Mouse (Mus musculus): ENCODE data around the gene Tnrc6a. TPM values are rescaled to one million over a fixed set of nuclear protein-coding genes. Genes with fewer than 3 reads are reported as not detected.

Gene Tnrc6a
- total and polyA plus RNA-seq, 3 experiments, result 15.3 to 34.5 TPM; not detected in 1

DNA sequence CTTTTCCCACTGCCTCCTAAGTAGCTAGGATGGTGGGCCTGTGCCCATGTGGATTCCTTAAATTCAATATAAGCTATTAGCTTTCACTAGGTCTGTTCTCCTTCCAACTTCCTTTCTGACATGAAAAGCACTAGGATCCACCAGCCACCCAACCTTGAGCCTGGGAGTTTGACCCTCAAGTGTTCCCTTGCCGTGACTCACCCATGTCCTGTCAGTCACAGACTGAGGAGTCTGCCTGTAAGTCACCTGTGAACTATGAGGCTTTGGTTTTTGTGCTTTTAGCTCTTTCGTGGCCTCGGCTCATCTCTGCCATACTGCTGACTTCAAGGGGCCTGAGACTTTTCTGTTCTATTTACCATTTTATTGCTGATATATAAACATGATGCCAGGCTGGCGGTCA is 34.8 kb upstream of the Tnrc6a start:
- TF ChIP-seq ZNF384 (IDR thresholded peaks at IDR 0.05; ENCODE audit: low read depth, low read length) (no peak), ELF1 (IDR thresholded peaks at IDR 0.05; ENCODE audit: low read depth, low read length) (no peak), SMC3 (IDR thresholded peaks at IDR 0.05; ENCODE audit: low read depth, low read length) (no peak), RCOR1 (IDR thresholded peaks at IDR 0.05; ENCODE audit: low read depth, low read length) (no peak), KAT2A (conservative IDR thresholded peaks at IDR 0.05; ENCODE audit: low read depth, low read length) (no peak), RAD21 (IDR thresholded peaks at IDR 0.05; ENCODE audit: low read depth, low read length) (no peak), TCF12 (IDR thresholded peaks at IDR 0.05; ENCODE audit: low read depth, low read length) (no peak), MYC (IDR thresholded peaks at IDR 0.05; ENCODE audit: low read depth, low read length) (no peak)
- DNase-seq (ENCODE audit: low read depth, low spot score), result no peak
- H3K4me3 ChIP-seq (ENCODE audit: control insufficient read depth in 1 of 2, insufficient read depth in 1 of 2, low read depth in 2 of 2, low read length in 2 of 2), result no peak overlapping the region
- H3K27me3 ChIP-seq (ENCODE audit: control insufficient read depth in 1 of 2, insufficient read depth in 2 of 2, low read length in 2 of 2), result peaks cover 0 to 3% of the 10 kb centered on the region in 2 experiments; a peak in 1 of 4 replicates
- H3K4me1 ChIP-seq (ENCODE audit: control insufficient read depth in 1 of 2, insufficient read depth in 2 of 2, low read length in 2 of 2), result no peaks in the 10 kb centered on the region
- H3K9me3 ChIP-seq (replicated peaks; ENCODE audit: insufficient read depth, low read length), result no peaks in the 10 kb centered on the region
- no peaks in the 10 kb centered on the region for H3K36me3 ChIP-seq (ENCODE audit: control insufficient read depth in 1 of 2, insufficient read depth in 2 of 2, low read length in 2 of 2)
- no peak overlapping the region for H3K9ac ChIP-seq (ENCODE audit: control insufficient read depth, low read depth, low read length, poor library complexity, severe bottlenecking)
- H3K79me2 ChIP-seq (ENCODE audit: control insufficient read depth, insufficient read depth, low read length, poor library complexity), result no peaks in the 10 kb centered on the region
- H3K27ac ChIP-seq (ENCODE audit: control insufficient read depth, low read depth, low read length), result no peak overlapping the region

DNA sequence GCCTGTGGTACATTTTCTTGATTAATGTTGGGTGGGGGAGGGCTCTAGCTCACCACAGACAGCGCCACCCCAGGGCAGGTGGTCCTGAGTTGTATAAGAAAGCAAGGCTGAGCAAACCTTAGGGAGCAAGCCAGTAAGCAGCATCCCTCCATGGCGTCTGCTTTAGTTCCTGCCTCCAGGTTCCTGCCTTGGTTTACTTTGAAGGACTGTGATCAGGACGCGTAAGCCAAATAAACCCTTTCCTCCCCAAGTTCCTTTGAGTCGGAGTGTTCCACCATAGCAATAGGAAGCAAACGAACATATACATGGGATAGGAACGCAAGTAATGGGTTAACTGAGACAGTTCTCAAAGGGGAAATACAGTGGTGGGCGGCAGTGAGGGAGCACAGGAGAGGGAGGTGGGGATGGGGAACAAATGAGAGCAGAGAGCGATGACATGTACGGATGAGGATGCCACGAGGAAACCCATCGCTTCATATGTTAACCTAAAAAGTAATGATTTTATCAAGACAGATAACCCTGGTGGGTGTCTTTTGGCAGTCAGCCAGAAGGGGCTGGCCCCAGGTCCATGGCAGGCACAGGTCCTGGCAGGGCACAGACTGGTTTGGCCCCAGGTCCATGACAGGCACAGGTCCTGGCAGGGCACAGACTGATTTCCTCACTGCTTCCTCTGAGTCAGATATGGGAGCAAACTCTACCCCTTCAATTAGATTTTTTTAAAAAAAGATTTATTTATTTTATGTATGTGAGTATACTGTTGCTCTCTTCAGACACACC is 27.2 kb upstream of the Tnrc6a start:
- H3K4me3 ChIP-seq (ENCODE audit: control insufficient read depth in 1 of 2, insufficient read depth in 1 of 2, low read depth in 2 of 2, low read length in 2 of 2), result no peak overlapping the region

More for the DNA sequence above, 27.2 kb upstream of the Tnrc6a start:
- H3K27me3 ChIP-seq (ENCODE audit: control insufficient read depth in 1 of 2, insufficient read depth in 2 of 2, low read length in 2 of 2), result no peaks in the 10 kb centered on the region
- H3K79me2 ChIP-seq (ENCODE audit: control insufficient read depth, insufficient read depth, low read length, poor library complexity), result no peaks in the 10 kb centered on the region
- no peak overlapping the region for H3K9ac ChIP-seq (ENCODE audit: control insufficient read depth, low read depth, low read length, poor library complexity, severe bottlenecking)
- no peaks in the 10 kb centered on the region for H3K4me1 ChIP-seq (ENCODE audit: control insufficient read depth in 1 of 2, insufficient read depth in 2 of 2, low read length in 2 of 2)
- no peak overlapping the region for H3K27ac ChIP-seq (ENCODE audit: control insufficient read depth, low read depth, low read length)
- DNase-seq (ENCODE audit: low read depth, low spot score), result no peak
- no peak for TF ChIP-seq POLR2A (IDR thresholded peaks at IDR 0.05; ENCODE audit: control insufficient read depth in 1 of 2, insufficient read depth in 1 of 2, low read depth in 1 of 2, low read length in 2 of 2, poor library complexity in 1 of 2)
- no peak for TF ChIP-seq USF1 (IDR thresholded peaks at IDR 0.05; ENCODE audit: low read depth, low read length)
- no peak for TF ChIP-seq ZMIZ1 (IDR thresholded peaks at IDR 0.05; ENCODE audit: low read depth, low read length)
- no peak for TF ChIP-seq RAD21 (IDR thresholded peaks at IDR 0.05; ENCODE audit: low read depth, low read length)
- no peak for TF ChIP-seq CTCF (IDR thresholded peaks at IDR 0.05 in 2 of 3, conservative IDR thresholded peaks at IDR 0.05 in 1 of 3; ENCODE audit: control insufficient read depth in 1 of 3, insufficient read depth in 1 of 3, low read depth in 2 of 3, low read length in 3 of 3, poor library complexity in 1 of 3, severe bottlenecking in 1 of 3)
- no peak for TF ChIP-seq MYC (IDR thresholded peaks at IDR 0.05; ENCODE audit: low read depth, low read length)
- no peak for TF ChIP-seq POLR2AphosphoS2 (IDR thresholded peaks at IDR 0.05; ENCODE audit: low read length)
- TF ChIP-seq ZC3H11A (IDR thresholded peaks at IDR 0.05; ENCODE audit: low read depth, low read length), result no peak
- no peak for TF ChIP-seq E2F4 (IDR thresholded peaks at IDR 0.05; ENCODE audit: borderline replicate concordance, low read depth, low read length)
- TF ChIP-seq KAT2A (conservative IDR thresholded peaks at IDR 0.05; ENCODE audit: low read depth, low read length), result no peak
- TF ChIP-seq GATA1 (IDR thresholded peaks at IDR 0.05; ENCODE audit: low read depth, low read length), result no peak
- no peak for TF ChIP-seq UBTF (IDR thresholded peaks at IDR 0.05; ENCODE audit: borderline replicate concordance, insufficient read depth, low read depth, low read length)
- no peak for TF ChIP-seq MAX (IDR thresholded peaks at IDR 0.05; ENCODE audit: low read length)
- TF ChIP-seq ZKSCAN1 (IDR thresholded peaks at IDR 0.05; ENCODE audit: low read depth, low read length), result no peak
- no peak for TF ChIP-seq NRF1 (IDR thresholded peaks at IDR 0.05; ENCODE audit: insufficient read depth, low read depth, low read length, poor library complexity, severe bottlenecking)
- TF ChIP-seq SIN3A (IDR thresholded peaks at IDR 0.05; ENCODE audit: low read length), result no peak
- no peak for TF ChIP-seq GABPA (IDR thresholded peaks at IDR 0.05; ENCODE audit: low read depth, low read length)
- TF ChIP-seq POLR2AphosphoS5 (IDR thresholded peaks at IDR 0.05; ENCODE audit: borderline replicate concordance, low read depth, low read length), result no peak
- TF ChIP-seq CHD2 (IDR thresholded peaks at IDR 0.05; ENCODE audit: low read length), result no peak
- H3K36me3 ChIP-seq (ENCODE audit: control insufficient read depth in 1 of 2, insufficient read depth in 2 of 2, low read length in 2 of 2), result no peaks in the 10 kb centered on the region
- H3K9me3 ChIP-seq (replicated peaks; ENCODE audit: insufficient read depth, low read length), result no peaks in the 10 kb centered on the region

Data from MEL (cell line).